Mouse (Mus musculus): Measurements from ENCODE around the gene Asz1. TPM values are rescaled to one million over a fixed set of nuclear protein-coding genes. Genes with fewer than 3 reads are reported as not detected.

Asz1 gene
- polyA plus RNA-seq (2014; fragmentation: Illumina TruSeq; extraction: RNeasy Lipid Tissue Mini Kit (QIAGEN cat#74804); ENCODE audit: low read depth, low replicate concordance): not detected

GRCm38 (mm10) chr6:18108934-18109333 is at the start of gene Asz1:
Gene Asz1 (minus strand): TSS chr6:18109061.

DNA sequence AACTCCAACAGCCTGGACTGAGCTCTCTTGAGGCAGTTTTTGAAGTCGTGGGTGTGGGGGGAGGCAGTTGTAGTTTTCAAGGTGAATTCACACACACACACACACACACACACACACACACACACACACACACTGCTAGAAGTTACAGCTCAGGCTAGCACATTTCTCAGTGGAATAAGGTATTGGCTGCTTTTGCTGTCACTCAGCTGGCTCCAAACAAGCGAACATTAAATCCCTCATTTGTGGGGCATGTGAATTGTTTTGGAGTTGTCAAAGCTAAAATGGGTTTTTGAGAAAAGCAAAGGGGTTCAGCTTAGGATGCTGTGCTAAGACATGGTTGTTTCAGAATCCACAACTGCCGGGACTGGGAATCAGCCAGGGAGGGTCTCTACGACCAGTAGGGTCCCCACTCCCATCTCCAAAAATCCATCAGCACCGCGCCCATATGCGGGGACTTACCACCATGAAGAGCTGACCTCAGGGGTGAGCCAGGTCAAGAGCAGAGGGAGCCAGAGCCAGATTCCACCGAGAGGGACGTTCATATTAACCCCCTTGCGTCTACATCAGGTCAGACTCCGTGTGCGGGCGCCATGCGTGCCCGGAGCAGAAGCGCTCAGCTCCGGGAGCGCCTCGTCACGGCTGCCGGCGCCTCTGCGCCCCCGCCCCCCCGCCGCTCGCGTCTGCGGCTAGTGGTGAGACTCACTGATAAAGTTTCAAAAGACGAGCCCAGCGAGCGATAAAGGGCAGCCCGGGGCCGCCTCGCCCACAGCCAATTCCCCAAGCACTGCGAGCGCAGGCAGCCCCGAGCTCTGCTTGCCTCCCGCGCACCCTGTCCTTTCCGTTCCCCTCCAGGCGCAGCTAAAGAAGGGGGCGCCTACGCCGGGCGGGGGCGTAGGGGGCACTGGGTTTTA is 78.9 kb downstream of the Asz1 start, which contains the start of gene Wnt2:
TSS of gene Wnt2 (minus strand) at position 840 of the 911 bp plus-strand sequence.

Other genes with a start within 250 kb of the Asz1 start
- gene Wnt2, start 78.5 kb downstream of the Asz1 start, polyA plus RNA-seq (2014; fragmentation: Illumina TruSeq; extraction: RNeasy Lipid Tissue Mini Kit (QIAGEN cat#74804); ENCODE audit: low read depth, low replicate concordance): 1.5 TPM
- 0.34 TPM for gene Cftr, start 61.6 kb upstream of the Asz1 start, polyA plus RNA-seq (2014; fragmentation: Illumina TruSeq; extraction: RNeasy Lipid Tissue Mini Kit (QIAGEN cat#74804); ENCODE audit: low read depth, low replicate concordance)

Data from liver, adult 10 weeks (tissue).